Mouse (Mus musculus) ZHBTc4 (cell line): ENCODE measurements around the gene Pxmp4.

Experiments used
- DNase-seq: peaks from one replicate; pipeline ENCODE4 v3.0.0-alpha.2; 2011; ENCODE audit warnings: low read depth, low spot score

Gene Pxmp4

DNA sequence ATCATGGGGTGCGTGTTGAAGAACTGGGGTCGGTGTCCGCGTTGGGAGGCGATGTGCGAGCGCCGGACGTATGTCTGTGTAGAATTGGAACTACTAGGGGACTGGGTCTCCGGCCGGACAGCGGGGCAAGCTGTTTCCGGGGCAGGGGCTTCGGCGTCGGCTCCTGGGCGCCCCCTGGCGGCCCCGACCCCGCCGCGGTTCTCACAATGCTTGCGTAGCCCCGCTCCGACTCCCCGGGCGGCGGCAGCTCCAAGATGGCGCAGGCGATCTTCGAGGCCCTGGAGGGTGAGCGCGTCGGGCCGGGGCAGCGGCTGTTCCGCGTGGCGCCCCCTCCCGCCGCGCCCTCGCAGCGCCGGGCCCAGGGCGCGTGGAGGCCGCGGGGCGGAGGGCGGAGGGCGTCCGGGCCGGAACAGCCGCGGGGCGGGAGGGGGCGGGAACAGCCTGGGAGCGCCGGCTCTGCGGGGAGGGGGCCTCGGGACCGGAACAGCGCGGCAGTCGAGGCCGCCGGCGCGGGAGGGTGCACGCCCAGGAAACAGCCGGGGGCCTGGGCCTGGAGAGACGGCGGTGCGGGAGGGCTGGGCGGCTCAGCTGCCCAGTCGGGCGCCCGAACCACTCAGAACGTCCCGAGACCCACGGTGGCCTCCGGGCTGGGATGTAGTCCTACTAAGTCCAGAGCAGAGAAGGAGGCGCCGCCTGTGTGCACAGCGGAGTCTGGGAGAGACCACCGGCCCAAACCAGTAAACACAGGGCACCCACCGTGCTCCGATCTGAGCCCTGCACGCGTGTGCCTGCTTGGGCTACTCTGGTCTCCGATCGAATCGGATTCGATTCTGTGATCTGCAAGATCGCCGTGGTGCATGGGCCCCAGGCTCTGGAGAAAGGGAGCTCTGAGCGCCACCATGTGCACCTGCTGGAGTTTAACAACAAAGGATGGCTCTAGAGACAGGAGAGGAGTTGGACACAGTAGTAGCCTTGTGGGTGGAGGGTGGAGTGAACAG is 9.9 kb upstream of the Pxmp4 start, which contains the start of the genes Zfp341 and 4930519P11Rik:
Zfp341 (plus strand) TSS at position 180 of the 998 bp plus-strand sequence.
4930519P11Rik (minus strand) TSS at position 320 of the 998 bp plus-strand sequence.
- peak; percentile 95 for DNase-seq

DNA sequence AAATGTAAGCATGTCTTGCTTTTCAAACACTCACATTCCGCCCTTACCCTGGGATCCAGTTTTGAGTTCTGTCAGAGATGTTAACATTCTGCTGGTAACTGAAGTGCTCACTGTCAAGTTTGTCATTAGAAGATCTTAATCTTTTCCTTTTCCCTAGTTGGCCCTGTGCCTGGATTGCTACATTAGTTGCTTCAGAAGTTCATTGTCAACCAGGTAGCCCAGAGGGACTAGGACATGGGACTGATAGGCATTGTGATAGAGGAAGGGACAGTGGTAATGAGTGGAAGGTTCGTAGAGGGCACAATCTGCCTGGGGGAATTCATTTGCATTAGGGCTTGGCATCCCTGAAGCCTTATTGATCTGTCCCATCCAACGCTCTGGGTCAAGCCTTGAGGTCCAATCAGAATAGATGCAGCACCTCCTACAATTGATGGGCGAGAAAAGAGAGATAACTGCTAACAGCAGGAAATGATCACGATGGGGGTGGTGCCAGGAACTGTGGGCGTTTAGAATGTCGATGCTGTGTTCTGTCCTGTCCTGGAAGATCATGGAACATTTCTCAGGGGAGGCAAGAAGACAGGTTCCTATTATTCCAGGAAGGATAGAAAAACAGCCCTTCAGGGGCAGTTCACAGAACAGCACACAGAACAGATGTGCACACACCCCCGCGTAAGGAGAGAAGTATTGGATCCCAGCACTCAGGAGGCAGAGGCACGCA is 5.7 kb upstream of the Pxmp4 start:
- DNase-seq, result peak; percentile 50

DNA sequence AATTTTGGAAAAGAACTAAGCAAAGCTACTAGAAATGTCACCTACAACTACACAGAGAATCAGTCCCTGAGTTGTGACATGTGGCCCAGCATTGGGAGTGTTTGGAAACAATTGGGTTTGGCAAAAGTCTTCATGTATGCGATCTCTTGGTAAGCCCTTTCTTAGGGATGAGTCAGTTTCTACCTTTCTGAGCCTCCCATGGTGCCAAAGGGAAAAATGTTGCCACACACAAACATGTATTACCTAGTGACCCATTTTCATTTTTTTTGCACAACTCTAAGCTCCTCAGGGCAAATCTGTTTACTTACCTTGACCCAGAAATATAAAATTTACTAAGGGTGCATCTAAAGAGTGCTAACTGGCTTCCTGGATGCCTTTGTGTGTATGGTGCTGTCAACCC is 3.5 kb upstream of the Pxmp4 start:
- no peak for DNase-seq

DNA sequence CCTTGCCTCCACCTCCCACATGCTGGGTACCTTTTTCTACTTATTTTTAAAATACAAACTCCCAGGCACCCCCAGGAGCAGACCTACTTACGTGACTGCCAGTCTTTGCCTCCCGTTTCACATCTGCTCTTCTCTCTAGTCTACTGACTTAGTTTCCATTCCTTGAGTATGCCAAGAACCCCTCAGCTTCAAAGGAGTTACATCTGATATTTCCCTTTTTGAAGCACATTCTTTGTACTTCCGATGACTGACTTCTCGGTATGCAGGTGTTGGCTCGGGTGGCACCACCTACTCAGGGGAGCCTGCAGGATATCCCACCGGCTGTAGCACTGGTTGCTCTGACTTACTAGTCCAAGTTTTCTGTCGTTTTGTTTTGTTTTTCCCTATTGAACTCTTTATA is 648 bp upstream of the Pxmp4 start:
- no peak for DNase-seq

DNA sequence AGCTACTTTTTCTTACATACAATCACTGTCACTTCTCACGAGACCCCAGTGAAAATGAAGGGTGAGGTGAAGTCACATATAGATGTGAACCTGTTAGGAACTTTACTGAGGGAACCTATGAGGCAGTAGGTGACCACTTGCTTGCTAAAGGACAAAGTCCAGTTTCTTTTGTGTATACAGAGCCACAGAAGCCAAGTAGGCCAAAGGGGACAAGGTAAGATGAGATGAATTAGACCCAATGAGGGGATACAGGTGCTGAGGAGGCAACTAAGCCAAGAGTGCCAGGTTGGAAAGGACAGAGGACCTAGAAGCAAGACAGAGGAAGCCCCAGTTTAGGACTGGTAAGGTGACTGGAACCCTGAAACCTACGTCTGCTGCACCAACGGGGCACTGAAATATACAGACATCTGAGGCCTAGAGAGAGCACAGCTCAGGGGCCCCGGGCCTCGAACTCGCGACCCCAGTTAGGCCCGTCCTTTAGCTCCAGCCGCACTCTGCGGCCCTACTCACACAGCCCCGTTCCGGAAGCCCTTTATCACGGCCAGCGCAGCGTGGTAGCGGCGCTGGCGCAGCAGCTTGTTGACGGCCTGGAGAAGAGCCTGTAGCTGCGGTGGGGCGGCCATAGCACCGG is 386 bp downstream of the Pxmp4 start:
- no peak for DNase-seq

DNA sequence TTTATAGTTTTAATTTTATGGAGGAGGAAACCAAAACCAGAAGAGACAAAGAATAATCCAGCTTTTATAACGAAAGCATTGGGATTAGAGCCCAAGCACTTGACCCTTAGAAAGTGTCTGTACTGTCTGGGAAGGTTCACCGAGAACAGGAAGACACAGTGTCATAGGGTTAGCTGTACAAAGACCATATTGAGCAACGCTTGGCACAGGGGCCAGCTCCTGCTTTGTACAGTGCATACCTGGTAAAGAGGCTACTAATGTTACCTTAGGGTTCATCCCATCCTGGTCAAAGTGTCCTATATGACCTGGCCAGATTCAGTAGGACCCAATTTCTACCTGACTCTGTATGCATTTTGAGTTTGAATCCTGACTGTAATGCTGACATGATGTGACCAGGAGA is 2.2 kb downstream of the Pxmp4 start:
- DNase-seq, result no peak

DNA sequence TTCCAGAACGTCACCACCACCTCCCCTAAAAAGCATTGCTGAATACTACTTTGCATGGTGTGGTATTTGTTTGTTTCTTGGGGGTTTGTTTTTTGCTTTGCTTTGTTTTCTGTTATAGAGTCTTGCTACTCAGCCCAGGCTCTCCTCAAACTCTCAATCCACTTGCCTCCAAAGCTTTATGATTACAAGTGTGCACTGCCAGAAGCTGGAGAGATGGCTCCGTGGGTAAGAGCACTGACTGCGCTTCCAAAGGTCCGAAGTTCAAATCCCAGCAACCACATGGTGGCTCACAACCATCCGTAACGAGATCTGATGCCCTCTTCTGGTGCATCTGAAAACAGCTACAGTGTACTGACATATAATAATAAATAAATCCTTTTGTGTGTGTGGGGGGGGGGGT is 2.9 kb downstream of the Pxmp4 start:
- DNase-seq, result no peak

DNA sequence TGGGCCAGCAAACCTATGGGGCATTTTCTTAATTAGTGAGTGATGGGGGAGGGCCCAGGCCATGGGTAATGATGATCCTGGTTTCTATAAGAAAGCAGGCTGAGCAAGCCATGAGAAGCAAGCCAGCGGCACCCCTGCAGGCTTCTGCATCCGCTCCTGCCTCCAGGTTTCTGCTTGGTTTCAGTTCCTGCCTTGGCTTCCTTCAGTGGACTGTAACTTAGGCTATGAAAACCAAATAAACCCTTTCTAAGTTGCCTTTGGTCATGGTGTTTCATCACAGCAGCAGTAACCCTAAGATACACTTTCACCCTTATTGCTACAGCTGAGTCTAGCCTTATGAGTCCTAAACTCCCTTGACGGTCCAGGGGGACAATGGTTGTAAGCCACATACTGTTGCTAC is 6.1 kb downstream of the Pxmp4 start:
- DNase-seq, result no peak

DNA sequence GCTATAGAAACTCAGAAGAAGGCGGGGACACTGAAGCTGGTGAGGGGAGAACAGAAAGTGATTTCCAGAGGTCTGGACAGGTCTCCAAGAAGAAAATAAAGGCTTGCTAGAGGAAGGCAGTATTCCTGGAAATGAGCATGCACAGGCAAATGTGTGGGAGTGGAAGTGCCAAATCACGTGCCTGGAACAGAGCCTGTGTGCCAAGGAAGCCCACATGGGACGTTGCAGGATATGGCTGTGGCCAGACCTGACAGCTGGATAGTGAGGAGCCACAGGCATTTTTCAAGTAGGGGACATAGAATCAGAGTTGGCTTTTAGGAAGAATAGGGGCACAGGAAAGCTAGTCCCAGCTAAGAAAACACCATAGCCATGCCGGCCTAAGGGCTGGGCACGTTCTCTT is 7.7 kb downstream of the Pxmp4 start:
- DNase-seq, result no peak

DNA sequence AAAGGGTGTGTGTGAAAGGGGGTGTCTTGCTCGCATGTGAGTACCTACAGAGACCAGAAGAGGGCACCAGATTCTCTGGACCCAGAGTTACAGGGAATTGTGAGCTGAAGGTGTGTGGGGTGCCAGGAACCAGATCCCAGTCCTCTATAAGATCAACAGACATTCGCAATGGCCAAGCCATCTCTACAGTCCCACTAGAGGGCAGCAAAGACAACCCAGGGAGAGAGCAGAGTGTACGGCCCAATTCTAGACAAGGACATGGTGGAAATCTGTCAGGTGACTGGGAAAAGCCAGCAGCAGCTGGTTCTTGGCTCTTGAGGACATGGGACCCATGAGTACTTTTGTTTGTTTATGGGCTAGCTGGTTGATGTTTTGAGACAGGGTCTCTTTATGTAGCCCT is 10.5 kb downstream of the Pxmp4 start:
- peak; percentile 96 for DNase-seq

DNA sequence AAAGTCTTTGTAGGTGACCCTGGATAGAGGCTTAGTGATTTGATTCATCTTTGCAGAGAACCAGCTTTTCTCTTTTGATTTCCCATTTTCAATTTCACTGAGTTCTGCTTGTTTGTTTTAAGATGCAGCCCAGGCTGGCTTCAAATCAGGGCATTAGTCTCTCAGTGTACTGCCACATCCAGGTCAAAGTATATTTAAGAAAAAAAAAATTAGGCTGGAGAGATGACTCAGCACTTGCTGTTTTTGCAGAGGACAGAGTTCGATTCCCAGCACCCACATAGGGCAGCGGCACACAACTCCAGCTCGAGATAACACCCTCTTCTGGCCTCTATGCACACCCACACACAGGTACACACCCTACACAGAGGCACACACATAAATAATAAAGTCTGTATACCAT is 12.3 kb downstream of the Pxmp4 start:
- no peak for DNase-seq

DNA sequence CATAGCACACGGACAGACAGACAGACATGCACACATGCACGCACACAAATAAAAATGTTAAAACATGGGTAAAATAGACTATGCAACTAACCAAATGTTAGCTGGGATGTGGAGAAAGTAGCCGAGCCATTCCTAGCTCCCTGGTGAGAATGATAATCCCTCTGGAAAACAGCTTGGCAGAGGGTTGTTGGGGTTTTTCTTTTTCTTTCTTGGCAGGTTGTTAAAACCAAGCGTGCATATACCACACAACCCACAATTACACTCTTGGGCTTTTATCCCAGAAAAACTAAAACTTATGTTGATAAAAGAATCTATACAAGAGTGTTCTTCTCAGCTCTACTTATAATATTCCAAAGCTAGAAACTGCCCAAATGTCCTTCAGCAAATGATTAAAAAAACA is 14.5 kb downstream of the Pxmp4 start:
- no peak for DNase-seq

DNA sequence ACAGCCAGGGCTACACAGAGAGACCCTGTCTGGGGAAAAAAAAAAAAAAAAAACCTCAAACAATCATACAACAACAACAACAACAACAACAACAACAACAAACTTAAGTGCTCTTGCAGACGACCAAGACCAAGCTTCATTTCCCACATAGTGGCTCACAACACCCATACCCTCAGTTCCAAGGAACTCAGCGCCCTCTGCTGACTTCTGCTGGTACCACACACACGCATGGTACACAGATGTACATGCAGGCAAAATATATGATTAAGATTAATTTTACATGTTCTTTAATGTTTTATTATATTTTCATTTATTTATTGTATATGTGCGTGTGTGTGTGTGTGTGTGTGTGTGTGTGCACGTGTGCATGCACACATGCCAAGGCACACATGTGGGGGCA is 17.1 kb downstream of the Pxmp4 start:
- peak; percentile 81 for DNase-seq

DNA sequence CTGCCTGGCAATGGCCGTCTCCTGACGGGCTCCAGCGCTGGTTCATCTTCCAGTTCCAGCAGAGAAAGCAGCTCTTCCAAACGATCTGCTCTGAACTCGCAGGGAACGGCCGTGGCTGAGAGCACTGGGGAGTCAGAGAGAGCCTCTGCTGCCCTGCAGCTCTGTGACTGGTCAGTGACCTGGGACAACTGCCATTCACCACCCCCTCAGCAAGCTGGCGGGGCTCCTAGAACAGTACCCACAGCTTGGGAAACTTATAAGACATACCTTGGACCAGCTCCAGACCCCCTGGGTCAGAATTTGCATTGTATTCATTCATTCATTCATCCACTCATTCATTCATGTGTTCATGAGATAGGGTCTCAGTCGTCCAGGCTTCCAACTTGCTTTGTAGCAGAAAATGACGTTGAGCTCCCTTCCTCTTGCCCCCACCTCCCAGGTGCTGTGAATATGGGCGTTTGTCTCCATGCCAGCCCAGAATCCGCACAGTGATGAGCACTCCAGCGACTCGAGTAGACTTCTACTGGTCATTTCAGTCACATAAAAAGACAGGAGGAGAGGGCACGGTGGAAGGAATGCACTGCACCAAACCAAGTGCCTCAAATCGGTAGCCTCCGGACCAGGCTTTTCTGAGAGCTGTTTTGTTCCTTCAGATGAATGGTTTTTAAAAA is 18.4 kb downstream of the Pxmp4 start:
- DNase-seq, result no peak

DNA sequence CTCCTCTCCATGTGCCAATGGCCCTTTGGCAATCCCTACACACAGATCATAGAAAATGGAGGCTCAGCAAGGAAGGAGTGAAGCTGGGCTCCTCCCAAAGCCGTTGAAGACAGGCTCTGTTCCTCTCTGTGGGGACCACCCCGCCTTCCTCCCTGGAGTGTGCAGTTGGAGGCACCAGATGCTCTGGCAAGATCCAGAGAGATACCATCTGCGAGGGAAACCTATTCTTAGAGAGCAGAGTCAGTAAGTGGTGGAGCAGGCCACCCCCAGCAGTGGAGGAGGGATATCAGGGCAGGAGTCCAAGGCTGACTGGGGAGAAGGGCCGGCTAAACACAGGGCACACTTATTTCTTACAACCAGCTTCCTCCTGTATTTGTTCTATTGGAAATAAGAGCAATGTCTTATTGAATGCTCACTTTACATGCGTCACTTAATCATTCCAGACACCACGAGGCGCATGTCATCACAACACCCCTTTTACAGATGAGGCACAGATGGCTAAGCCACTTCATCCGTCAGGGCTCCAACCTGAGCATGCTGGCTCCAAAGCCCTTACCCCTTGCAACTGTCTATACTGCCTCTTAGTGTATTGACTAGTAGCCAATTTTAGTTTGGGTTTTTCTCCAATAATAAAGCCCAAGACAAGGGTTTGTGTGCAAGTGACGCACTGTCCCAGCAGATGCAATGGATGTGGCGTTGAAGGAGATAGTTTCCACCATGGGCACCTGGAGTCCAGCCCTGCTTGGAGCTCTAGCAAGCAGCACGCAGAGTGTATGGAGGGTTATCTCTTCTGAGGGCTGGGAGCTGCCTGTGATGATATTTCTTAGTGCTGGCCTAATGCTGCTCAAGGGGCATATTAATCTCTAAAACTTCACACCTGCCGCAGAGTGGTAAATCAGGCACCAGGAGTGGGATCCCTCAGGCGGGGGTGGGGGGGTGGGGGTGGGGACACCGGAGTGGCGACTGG is 19.3 kb downstream of the Pxmp4 start:
- no peak for DNase-seq

DNA sequence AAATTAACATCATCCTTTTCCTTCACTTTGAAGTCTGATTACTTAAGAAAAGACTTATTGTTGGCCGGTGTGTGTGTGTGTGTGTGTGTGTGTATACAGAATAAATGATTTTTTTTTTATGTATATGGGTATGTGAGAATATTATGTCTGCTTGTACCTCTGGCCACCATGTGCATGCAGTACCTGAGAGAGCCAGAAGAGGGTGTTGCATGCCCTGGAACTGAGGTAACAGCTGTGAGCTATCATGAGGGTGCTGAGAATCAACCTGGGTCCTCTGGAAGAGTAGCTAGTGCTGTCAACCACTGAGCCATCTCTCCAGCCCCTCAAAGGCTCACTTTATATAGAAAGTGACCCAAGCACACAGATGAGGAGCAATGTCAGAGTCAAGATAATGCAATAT is 22.1 kb downstream of the Pxmp4 start:
- DNase-seq, result peak; percentile 70

DNA sequence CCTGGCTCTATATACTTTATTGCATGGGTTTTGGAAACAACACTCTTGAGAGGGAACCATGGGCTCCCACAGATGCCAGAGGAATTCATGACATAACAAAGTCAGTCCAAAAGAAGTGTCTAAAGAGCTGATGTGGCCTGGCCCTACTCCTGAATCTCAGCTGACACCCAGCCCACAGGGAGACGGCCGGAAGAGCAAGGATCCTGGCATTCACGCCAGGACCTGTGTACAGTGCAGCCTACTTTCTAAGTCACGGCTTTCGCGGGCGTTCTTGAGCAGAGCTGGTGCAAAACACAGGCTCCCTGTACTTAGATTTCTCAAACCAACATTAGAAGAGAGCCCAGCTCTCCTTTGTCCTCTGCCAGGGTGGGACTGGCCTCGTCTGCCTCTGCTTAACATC is 22.9 kb downstream of the Pxmp4 start:
- no peak for DNase-seq

DNA sequence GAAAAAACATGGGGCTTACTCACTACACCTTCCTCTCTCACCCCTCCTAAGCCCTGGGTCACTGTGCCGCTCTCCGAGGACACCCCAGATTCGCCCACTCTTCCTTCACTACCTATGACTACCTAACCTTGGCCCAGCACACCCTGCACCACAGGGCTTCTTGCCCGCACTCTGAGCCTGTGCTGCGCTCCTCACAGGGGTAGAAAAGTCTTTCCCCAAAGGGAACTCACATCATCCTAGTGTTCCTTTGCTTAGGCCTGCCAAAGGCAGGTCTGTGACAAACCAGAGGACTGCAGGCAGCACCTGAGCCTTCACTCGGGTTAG is 25.8 kb downstream of the Pxmp4 start:
- DNase-seq, result no peak

DNA sequence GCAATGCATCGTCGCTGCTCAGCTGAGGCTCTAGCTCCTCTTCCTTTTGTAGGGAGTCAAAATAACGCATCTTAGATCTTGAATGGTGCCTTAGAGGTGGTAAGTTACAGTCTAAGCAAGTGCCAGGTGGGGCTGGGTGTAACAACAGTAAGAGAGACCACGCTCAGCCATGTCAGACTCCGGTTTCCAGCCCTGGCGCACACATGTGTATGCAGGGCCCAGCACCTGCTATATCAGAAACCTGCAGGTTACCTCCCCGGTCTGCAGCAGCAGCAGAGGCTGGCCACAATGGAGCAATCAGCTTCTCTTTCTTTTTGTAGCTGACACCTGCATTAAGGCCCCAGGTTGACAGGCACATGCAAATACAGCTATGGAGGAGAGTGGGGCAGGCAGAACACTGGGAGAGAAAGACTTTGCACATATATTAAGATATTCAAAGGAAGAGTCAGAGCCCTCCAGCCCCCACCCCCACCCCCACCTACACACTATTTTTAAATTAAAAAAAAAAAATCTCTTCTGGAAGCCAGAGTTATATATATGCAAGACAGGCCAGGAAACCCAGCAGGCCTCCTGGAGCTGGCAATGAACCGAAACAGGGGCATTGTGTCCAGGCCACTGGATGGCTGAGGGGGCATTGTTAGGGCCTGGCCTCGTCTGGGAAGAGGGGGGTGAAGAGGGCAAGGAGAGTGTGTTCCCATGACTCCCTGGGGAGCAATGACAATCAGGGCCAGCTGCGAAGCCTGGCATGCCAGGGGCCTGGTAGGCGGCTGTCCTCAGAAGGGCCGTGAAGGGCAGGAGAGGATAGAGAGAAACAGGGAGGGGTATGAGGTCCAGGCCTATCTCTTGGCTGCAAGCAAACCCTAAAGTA is 26.4 kb downstream of the Pxmp4 start:
- DNase-seq, result no peak

DNA sequence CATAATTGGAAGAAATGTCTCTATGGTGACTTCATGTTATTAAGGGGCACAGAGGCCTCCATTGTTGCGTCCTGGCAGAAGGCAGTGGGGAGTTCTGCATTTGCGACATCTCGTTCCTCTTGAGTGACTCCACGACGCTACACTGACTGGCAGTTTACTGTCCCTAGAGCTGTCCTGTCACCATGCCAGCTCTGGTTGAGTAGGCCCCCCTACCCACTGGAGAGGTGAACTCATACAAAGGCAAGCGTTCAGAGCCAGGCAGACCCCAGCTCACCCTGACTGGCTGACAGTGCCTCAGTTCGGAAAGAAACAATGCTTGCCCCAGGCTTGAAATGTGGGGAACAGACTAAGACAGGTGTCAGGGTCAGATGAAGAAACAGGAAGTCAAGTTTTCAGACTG is 29.2 kb downstream of the Pxmp4 start:
- no peak for DNase-seq
